8 mouse cellular contexts compared by ENCODE assay signal in the genomic region with DNA sequence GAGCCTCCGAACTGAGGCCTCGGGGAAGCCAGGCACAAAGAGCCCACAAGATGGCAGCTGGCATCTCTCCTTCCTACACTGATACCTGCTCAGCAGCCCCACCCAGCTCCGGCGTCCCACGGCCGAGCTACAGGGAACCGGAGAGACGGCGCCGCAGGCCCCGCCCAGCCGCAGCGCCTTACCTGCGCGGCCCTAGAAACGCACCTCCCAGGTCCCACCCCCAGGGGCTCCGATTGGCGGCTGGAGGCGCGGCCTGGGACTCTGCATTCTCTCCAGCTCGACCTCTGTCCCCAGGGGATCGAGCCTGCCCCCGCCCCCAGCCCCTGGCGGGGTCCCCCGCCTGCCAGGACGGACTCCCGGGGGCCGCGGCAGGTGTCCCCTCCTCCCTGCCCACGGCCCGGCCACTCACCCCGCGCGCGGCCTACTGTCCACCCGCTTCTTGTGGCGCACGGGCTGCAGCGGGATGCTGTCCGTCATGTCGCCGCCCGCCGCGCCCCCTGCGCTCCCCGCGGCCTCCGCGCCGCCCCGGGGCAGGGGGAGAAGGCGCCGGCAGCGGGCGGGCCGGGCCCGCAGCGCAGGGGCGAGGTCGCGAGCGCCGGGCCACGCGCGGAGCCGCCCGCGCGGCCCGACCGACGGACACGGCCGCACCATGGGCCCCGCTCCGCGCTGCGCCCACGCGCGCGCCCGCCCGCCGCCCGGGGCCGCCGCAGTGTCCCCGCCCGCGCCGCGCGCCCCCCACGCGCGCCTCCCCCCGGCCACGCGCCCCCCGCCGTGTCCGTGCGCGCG. TPM values are rescaled to one million over a fixed set of nuclear protein-coding genes. Genes with fewer than 3 reads are reported as not detected.
DNase-seq lines count a peak whose midpoint lies in the region; ATAC-seq and TF ChIP-seq lines count a peak whose summit lies in the region.

No protein-coding gene starts in this region.

- 0 out of 2 replicates have a peak, but pooled peaks cover 18% of the 10 kb centered on the region for H3K4me1 ChIP-seq in hindbrain, embryonic 15.5 days (replicated peaks)
- no peaks in the 10 kb centered on the region for H3K4me1 ChIP-seq in lung, postnatal 0 days (ENCODE audit: insufficient read depth, low read depth, low read length)

- H3K4me3 ChIP-seq in hindbrain, embryonic 15.5 days = peak overlapping the region; percentile 85
- peak overlapping the region; percentile 69 for H3K4me3 ChIP-seq in lung, postnatal 0 days (ENCODE audit: low read depth, low read length)

- TF ChIP-seq CTCF in lung, postnatal 0 days (IDR thresholded peaks at IDR 0.05) = peak; percentile 44

- no peaks in the 10 kb centered on the region for H3K9me3 ChIP-seq in hindbrain, embryonic 15.5 days
- no peaks in the 10 kb centered on the region for H3K9me3 ChIP-seq in lung, postnatal 0 days (ENCODE audit: low read length)

- TF ChIP-seq EP300 in lung, postnatal 0 days (IDR thresholded peaks at IDR 0.05) = no peak

- no peaks in the 10 kb centered on the region for H3K36me3 ChIP-seq in hindbrain, embryonic 15.5 days
- H3K36me3 ChIP-seq in lung, postnatal 0 days (ENCODE audit: insufficient read depth, low read length) = no peaks in the 10 kb centered on the region

- no peaks in the 10 kb centered on the region for H3K27me3 ChIP-seq in hindbrain, embryonic 15.5 days
- H3K27me3 ChIP-seq in lung, postnatal 0 days (replicated peaks; ENCODE audit: insufficient read depth, low read length) = no peaks in the 10 kb centered on the region

- peak overlapping the region; percentile 69 for H3K4me2 ChIP-seq in hindbrain, embryonic 15.5 days
- H3K4me2 ChIP-seq in lung, postnatal 0 days (replicated peaks; ENCODE audit: low read depth, low read length) = peak overlapping the region; percentile 78

- under 1% methylated on average over 40 of the region's 108 CpGs for WGBS in hindbrain, embryonic 15.5 days
- under 1% methylated on average over 31 of the region's 108 CpGs for WGBS in lung, postnatal 0 days

- DNase-seq in T-cell, adult 2 months (ENCODE audit: low spot score) = peak; percentile 69
- peak; percentile 89 for DNase-seq in cerebellum, adult 9-10 months
- peak; percentile 69 to 77 for DNase-seq in frontal cortex, postnatal 10 days (ENCODE audit: low spot score in 2 of 2)
- peak; percentile 65 to 67 for DNase-seq in layer of hippocampus, postnatal 36 days
- peak; percentile 93 for DNase-seq in lung, postnatal 0 days (ENCODE audit: low spot score)
- peak; percentile 59 for DNase-seq in retina, postnatal 7 days (ENCODE audit: low read depth, low spot score)
- DNase-seq in urinary bladder, postnatal 36 days (ENCODE audit: low spot score in 2 of 2) = peak; percentile 79 to 85

- peak overlapping the region; percentile 98 for H3K27ac ChIP-seq in hindbrain, embryonic 15.5 days (replicated peaks)
- H3K27ac ChIP-seq in lung, postnatal 0 days (ENCODE audit: low read length) = peak overlapping the region; percentile 87

- peak overlapping the region; percentile 93 for H3K9ac ChIP-seq in hindbrain, embryonic 15.5 days
- H3K9ac ChIP-seq in lung, postnatal 0 days (replicated peaks; ENCODE audit: low read depth) = peak overlapping the region; percentile 62

- ATAC-seq in hindbrain, embryonic 15.5 days (ENCODE audit: low FRiP score, low read depth) = peak; percentile 84
- peak; percentile 94 for ATAC-seq in lung, postnatal 0 days

RNA-seq across cellular contexts. Expression of gene Atp9a, which starts 0.7 kb away (rescaled TPM):
- polyA plus RNA-seq in hindbrain, embryonic 15.5 days (2015; fragmentation: Nextera tagmentation; extraction: Ambion mirVana) = 160 and 177 TPM in 2 replicates
- total RNA-seq in layer of hippocampus, postnatal 36 days (2021) = 100 to 1,000 TPM; 342 to 346 TPM
- polyA plus RNA-seq in lung, postnatal 0 days (2015; fragmentation: Nextera tagmentation; extraction: Ambion mirVana) = 19.5 and 21.1 TPM in 2 replicates

RNA-seq across cellular contexts. Expression of gene Sall4, which starts 26.3 kb away (rescaled TPM):
- 0.44 and 2.5 TPM in 2 replicates for polyA plus RNA-seq in hindbrain, embryonic 15.5 days (2015; fragmentation: Nextera tagmentation; extraction: Ambion mirVana)
- total RNA-seq in layer of hippocampus, postnatal 36 days (2021) = under 1 TPM; 0.57 to 0.83 TPM
- not detected in 2 replicates for polyA plus RNA-seq in lung, postnatal 0 days (2015; fragmentation: Nextera tagmentation; extraction: Ambion mirVana)

Comparison
In these comparisons a context has a peak if more than half of its experiments do, and no peak if none do; other contexts are left out.
1. Peak in every context shown above with its lines: DNase-seq, ATAC-seq, H3K4me3 ChIP-seq and H3K27ac ChIP-seq.